Mouse (Mus musculus) natural killer cell, adult 2 months (primary cell): ENCODE measurements around the gene Ciita.
A peak's percentile ranks its signal among the peaks of the same experiment; 100 is the strongest.

ENCODE experiments used
- DNase-seq, 2 experiments: peaks; one replicate each; pipeline ENCODE4 v3.0.0; 2022; ENCODE audit warnings: low spot score in 2 of 2

Gene Ciita

DNA sequence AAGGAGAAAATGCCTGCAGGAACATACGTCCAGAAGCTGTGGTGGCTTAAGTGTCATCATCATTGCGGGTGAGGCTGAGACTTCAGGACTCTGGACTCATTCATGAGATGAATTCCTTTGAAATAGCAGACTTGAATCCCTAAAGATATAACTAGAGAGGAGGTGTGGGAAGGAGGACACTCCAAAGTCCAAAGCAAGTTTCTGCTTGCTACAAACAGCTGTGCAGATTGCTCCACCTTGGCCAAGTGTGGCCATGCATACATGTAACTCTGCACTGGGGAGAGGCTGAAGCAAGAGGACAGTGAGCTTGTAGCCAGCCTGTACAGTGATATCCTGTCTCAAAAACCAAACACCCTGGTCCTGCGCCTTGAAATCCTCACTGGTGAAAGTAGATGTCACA lies 7.9 kb upstream of the Ciita start:
- no peak for DNase-seq

- no peak for DNase-seq
These were observed 4.9 kb upstream of the Ciita start for GRCm38 (mm10) chr16:10474956-10475355.

DNA sequence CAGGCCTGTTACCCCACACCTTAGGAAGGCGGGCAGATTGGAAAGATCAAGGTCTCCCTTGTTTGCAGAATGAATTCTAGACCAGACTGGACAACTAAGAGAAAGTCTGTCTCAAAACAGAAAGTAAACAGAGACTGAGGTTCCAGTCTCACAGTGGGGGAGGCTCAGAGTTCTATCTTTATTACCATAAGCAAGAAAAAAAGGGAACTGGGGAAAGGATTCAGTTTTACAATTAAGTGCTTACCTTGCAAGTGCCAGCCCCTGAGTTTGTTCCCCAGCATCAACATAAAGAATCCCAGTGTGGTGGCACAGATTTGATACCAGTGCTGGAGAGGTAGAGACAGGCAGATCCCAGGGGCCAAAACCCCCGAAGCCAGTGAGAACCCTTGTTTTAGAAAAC lies 3.9 kb upstream of the Ciita start:
- DNase-seq, result no peak

DNA sequence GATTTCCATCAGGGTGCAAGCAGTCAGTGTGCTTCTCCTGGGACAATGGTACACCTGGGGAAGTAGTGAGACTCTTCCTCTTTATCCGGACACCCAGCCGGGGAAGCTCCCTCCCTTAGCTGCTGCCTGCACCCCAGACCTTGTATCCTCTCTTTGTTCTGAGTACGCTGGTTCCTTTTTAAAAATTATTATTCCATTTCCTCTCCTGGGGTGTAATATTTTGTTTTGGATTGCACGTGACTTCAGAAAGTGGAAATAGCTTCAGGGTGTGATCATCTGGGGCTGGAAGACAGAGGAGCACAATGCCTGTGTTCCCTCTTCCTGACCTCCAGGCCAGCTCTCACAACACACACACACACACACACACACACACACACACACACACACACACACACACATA lies 2.5 kb downstream of the Ciita start:
- no peak for DNase-seq

GRCm38 (mm10) chr16:10486993-10487392 lies 7.1 kb downstream of the Ciita start:
- DNase-seq, result no peak

DNA sequence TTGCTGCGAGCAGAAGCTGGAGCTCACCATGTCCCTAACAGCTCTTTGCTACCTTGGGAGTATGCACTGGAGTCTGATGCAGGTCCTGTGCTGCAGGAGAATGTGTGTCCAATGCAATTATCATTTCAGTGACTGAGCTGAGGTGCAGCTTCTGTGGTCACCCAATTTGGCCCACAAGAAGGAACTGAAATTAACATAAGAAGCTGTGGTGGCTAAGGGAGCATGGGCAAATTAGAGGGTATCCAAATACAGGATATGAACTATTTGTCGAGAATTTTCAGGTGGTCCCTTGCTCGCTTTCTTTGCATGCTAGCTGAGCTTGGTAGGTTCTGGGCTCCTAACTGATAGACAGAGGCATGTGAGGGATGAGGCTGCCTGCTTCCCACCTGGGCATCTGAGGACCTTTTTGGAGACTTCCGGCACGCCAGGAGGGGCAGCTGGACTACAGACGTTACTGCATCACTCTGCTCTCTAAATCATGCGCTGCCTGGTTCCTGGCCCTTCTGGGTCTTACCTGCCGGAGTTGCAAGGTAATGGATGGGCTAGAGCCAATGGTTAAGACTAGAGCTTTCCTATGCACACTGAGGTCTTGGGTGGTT lies 8.1 kb downstream of the Ciita start:
- DNase-seq, result peak in 1 of 2 experiments; percentile 55

DNA sequence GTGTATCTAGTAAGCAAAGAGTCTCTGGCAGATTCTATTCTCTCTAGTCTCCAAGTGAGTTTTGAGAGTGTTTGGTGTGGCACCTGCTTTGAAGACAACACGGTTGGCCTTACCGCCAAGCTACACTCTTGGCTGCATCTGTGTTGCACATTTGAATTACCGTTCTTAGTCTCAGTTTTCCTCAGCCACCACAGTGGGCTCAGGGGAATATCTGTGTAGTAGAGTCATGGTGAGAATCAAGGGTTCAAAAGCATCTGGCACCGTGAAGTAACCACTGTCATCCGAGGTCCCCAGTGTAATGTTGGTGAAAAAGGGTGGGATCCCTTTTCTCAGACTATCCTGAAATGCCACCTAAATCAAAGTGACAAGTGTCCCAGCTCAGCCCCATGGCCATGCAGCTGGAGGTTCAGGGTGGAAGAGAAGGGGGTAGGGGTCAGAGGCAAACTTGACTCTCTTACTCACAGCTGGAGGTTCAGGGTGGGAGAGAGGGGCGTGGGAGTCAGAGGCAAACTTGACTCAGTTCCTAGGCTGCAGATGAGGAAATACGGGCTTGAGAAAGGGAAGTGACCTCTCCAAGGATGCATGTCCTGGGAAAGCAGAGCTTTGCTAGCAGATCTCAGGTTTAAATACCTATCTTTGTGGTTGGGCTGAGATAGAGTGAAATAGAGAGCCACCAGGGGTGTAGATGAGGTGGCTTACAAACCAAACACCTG lies 9.1 kb downstream of the Ciita start:
- DNase-seq, result no peak

GRCm38 (mm10) chr16:10489483-10489882 lies 9.6 kb downstream of the Ciita start:
- DNase-seq, result no peak

DNA sequence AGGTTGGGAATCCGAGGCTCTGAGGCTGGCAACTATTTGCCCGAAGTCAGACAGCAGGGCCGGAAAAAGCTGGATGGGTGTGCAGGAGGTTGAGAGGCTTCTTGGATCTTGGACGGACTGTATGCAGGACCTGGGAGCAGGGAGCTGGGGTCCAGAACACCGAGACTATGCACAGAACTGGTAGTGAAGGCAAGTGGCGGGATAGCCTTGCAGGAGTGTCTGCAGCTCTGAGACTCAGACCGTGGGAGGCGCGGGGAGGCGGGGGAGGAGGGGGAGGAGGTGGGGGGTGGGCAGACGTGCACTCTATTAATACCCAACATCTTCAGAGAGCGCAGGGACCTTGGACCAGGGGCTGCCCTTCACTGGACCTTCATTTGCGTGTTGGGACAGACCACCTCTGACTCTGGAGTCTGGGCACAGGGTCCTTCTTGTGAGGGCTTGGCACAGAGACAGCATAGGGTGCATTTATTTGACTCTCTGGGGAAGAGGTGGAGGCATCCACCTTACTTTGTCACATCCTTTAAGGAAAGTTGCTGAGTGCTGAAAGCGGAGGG lies 10.1 kb downstream of the Ciita start:
- DNase-seq, result no peak

DNA sequence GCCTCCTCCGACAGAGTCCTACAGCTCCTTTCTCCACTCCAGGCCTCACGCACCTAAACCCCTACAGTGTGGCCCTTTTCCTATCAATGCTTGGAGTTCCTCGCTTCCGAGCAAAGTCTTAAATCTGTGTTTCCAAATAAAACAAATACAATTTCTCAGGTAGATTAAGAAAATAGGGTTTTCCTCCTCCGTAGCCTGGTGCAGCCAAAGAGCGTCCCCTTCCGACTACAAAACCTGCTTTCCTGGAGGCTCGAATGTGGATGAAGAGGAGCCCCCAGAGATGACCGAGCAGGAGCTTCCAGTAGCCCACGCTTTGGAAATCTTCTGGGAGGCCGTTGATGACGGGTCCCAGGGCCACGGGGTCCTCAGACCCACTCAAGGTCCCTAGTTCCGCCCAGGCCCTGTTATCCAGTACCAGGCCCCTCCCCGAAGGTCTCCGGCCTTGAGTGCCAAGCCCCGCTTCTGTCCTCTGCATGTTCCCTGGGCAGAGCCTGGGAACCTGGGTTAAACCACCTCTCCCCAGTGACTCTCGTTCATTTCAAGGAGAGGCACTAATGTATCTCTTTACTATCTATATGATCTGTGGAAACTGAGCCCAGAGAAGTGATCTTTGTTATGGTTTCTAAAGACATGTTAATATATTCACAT lies 10.8 kb downstream of the Ciita start:
- no peak for DNase-seq

DNA sequence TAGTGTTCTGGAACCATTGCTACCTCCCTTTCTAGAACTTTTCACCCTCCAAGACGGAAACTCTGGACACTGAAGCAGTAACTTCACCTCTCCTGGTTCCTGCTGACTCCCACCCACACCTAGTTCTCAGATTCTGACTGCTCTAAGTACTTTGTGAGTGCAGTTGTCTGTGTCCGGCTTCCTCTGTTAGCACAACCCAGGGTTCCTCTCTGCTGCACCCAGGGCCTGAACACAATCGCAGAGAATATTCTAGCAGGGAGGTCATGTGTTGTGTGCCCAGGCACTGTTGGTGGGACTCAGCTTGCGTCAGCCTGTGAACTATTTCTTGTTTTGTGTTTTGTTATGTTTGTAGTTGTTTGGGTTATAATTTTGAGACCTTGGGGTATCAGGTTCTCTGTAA lies 11.9 kb downstream of the Ciita start:
- DNase-seq, result no peak

- DNase-seq, result no peak
These were observed 12.7 kb downstream of the Ciita start for GRCm38 (mm10) chr16:10492587-10492986.

- peak in 1 of 2 experiments; percentile 41 for DNase-seq
These were observed 16.0 kb downstream of the Ciita start for GRCm38 (mm10) chr16:10495824-10496298.

DNA sequence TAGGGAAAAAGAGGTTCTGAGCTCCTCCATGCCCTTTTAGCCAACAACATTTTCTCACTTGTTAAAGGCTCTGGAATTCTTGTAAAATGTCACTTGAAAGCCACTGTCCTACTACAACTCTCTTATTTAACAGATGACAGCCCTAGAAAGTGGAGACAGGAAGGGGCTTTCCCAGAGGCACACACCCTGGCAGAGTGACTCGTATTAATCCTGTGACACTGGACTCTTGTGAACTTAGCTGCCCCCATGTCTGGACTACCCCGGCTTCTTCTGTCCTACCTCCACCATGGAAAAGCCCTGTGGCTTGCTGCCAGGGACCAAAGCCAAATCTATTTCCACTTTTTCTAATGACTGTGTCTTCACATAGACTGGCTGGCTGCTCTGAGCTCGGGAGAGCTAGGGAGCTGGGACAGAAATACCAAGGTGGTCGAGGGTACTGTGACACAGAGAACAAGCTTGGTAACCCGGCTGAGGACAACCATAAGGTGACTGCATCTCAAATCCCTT lies 18.3 kb downstream of the Ciita start:
- DNase-seq, result no peak

- peak in 1 of 2 experiments; percentile 59 for DNase-seq
These were observed 19.3 kb downstream of the Ciita start for GRCm38 (mm10) chr16:10499122-10499521.

- DNase-seq, result no peak
These were observed 22.0 kb downstream of the Ciita start for GRCm38 (mm10) chr16:10501865-10502264.

DNA sequence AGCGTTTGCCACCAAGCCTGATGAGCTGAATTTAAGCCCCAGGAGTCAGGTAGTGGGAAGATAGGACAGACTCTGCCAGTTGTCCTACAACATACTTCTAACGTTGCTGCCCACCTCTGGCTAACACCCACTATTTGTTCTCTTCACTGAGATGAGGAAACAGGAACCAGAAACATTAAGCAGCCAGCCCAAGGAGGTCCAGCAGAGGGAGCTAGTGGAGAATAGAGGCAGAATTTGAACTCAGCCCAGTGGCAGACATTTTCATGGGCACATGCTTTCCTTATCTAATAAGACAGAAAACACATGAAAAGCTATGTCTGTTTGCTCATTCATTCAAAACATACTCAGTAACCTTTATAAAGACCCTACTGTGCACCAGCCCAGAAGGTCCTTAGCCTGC lies 23.2 kb downstream of the Ciita start:
- DNase-seq, result no peak

- DNase-seq, result no peak
These were observed 27.6 kb downstream of the Ciita start for GRCm38 (mm10) chr16:10507445-10507844.

DNA sequence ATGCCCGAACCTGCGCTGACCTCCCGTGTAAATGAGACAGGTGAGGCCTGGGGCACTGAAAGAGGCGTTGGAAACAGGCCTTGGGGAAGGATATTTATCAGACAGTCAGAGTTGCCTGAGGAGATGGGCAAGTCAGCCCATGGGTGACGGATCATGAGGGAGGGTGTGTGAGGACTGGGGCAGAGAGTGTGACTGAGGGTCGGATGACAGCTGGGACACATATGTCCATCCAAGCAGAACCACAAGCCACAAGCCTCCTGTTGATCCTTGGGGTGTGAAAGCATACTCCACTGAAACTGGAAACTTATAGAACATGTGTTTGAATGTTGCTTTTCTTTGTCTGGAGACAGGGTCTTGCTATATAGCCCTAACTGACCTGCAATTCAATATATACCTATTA lies 28.8 kb downstream of the Ciita start:
- peak in 1 of 2 experiments; percentile 51 for DNase-seq

- DNase-seq, result no peak
These were observed 30.7 kb downstream of the Ciita start for GRCm38 (mm10) chr16:10510477-10511133.

- DNase-seq, result no peak
These were observed 31.3 kb downstream of the Ciita start for GRCm38 (mm10) chr16:10511134-10511520.
